ENCODE assay signal across 8 mouse cellular contexts in genomic region chr13:40886643-40887381, GRCm38 (mm10). TPM values are rescaled to one million over a fixed set of nuclear protein-coding genes. Genes with fewer than 3 reads are reported as not detected.
DNase-seq lines count a peak whose midpoint lies in the region; TF ChIP-seq lines count a peak whose summit lies in the region.

No protein-coding gene starts in this region.

- H3K27me3 ChIP-seq in testis, adult 2 months (ENCODE audit: control insufficient read depth, insufficient read depth, low read length), result peaks cover 2% of the 10 kb centered on the region
- peaks cover 18% of the 10 kb centered on the region for H3K27me3 ChIP-seq in midbrain, embryonic 10.5 days (ENCODE audit: low read depth, poor library complexity, severe bottlenecking)

- 0 out of 2 replicates have a peak overlapping the region, but pooled peaks have one; percentile 12 for H3K27ac ChIP-seq in testis, adult 2 months (ENCODE audit: control insufficient read depth, insufficient read depth, low read depth, low read length)
- H3K27ac ChIP-seq in midbrain, embryonic 10.5 days (replicated peaks), result peak overlapping the region; percentile 87

- under 1% methylated on average over 22 of the region's 22 CpGs for WGBS in midbrain, embryonic 10.5 days

- H3K36me3 ChIP-seq in testis, adult 2 months (ENCODE audit: control insufficient read depth, insufficient read depth, low read length), result no peaks in the 10 kb centered on the region
- H3K36me3 ChIP-seq in midbrain, embryonic 10.5 days, result no peaks in the 10 kb centered on the region

- no peak for TF ChIP-seq CTCF in testis, adult 2 months (IDR thresholded peaks at IDR 0.05; ENCODE audit: control insufficient read depth, insufficient read depth, insufficient replicate concordance, low read depth, low read length)

- no peaks in the 10 kb centered on the region for H3K9me3 ChIP-seq in midbrain, embryonic 10.5 days (replicated peaks)

- H3K4me3 ChIP-seq in testis, adult 2 months (ENCODE audit: control insufficient read depth, low read depth, low read length), result peak overlapping the region; percentile 50
- peak overlapping the region; percentile 54 for H3K4me3 ChIP-seq in midbrain, embryonic 10.5 days

- no peak for TF ChIP-seq POLR2A in testis, adult 2 months (IDR thresholded peaks at IDR 0.05; ENCODE audit: control insufficient read depth, low read depth, low read length)

- DNase-seq in testis, postnatal 14 days (ENCODE audit: low spot score), result no peak
- DNase-seq in forelimb bud, embryonic 11.5 days (ENCODE audit: low read depth, low spot score), result peak; percentile 36
- DNase-seq in kidney, postnatal 10 days, result peak; percentile 39
- DNase-seq in midbrain, embryonic 10.5 days (ENCODE audit: low spot score), result peak; percentile 63
- no peak for DNase-seq in spleen, postnatal 10 days (ENCODE audit: low spot score in 2 of 2)
- no peak for DNase-seq in ovary, adult 18-20 months (ENCODE audit: low spot score)
- no peak for DNase-seq in adrenal gland, postnatal 25 days

- H3K4me1 ChIP-seq in testis, adult 2 months (ENCODE audit: control insufficient read depth, insufficient read depth, low read length), result peaks cover 7% of the 10 kb centered on the region
- peaks cover 24% of the 10 kb centered on the region for H3K4me1 ChIP-seq in midbrain, embryonic 10.5 days

RNA-seq across cellular contexts. Expression of gene Gcnt2, which starts 27.3 kb away (rescaled TPM):
- 0.32 and 0.36 TPM in 2 replicates for polyA plus RNA-seq in testis, adult 2 months (2012; rRNA removed)
- 2.7 and 3.8 TPM in 2 replicates for polyA plus RNA-seq in midbrain, embryonic 10.5 days (2016; fragmentation: Nextera tagmentation; extraction: Ambion mirVana)
- total RNA-seq in adrenal gland, postnatal 25 days (2021), result 7.2 and 7.3 TPM in 2 replicates

Comparison
In these comparisons a context has a peak if more than half of its experiments do, and no peak if none do; other contexts are left out.
1. DNase-seq: peak in forelimb bud, embryonic 11.5 days (single experiment), kidney, postnatal 10 days (single experiment) and midbrain, embryonic 10.5 days (single experiment); none in testis, postnatal 14 days (single experiment), spleen, postnatal 10 days (0 of 2), ovary, adult 18-20 months (single experiment) and adrenal gland, postnatal 25 days (single experiment).